Mouse (Mus musculus): ENCODE data around the gene Cdk17.
"Not testable (repeated sequence)": the region's sequence is repeated elsewhere in the genome, so short reads cannot be mapped to it uniquely, and the experiment has no call there.

Gene Cdk17

DNA sequence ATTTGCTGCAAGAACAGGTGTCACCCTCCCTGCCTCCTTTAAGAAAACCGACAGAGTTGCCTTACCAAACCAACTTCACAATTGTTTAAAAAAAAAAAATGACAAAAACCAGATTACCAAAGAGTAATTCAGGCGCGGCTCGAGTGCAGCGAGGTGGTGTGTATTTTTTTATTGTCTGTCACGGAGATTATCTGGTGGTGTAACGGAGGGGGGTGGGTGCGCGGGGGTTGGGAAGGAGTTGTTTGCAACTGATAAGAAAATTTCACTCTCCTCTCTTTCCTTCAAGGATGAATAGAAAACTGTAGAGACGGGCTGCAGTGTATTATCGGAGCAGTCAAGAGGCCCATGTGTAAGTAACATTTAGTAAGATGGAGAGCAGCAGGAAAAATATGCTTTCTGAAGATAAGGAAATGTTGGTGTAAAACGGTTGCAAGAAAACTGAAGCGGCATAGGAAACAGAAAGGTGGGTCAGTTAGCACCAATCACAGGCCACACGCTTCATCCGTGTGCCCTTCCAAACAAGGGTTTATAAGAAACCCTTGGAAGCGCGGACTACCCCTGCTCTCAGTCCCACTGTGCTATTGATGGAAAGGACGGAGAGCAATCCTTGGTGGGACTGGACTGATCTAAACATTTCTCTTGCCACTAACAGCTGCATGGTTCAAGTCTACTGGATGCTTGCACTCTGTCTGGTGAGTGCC lies 17.2 kb upstream of the Cdk17 start:
- DNase-seq (ENCODE audit: low spot score), result no peak

DNA sequence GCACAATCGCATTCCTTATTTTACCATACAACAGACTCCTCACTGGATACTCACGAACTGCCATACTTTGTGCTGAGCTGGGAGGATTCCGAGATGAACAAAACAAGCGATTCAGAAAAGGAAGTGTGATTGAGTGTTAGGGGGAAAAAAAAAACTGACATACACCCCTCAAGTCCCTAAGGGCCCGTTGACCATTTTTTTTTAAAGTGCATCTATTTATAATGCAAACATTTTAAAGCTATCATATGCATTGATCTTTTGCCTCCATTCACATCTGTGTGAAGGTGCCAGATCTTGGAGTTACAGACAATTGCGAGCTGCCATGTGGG lies 16.7 kb upstream of the Cdk17 start:
- DNase-seq (ENCODE audit: low spot score), result no peak

DNA sequence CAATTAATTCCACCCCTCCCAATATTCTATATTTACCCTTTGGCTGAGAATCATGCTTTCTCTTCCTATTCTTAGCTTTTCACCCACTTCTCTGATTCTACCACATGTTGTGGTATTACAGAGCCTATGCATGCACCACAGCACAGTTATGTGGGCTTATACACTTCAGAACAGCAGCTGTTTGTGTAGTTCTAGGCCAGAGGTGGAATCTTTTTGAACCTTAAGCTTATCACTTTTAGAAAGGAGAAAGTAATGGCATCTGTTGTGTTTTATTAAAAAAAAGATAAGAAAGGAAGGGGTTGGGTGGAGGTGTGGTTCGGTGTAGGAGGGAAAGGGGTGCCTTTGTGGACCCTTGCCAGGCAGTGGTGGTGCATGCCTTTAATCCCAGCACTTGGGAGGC lies 16.1 kb upstream of the Cdk17 start:
- no peak for DNase-seq (ENCODE audit: low spot score)

DNA sequence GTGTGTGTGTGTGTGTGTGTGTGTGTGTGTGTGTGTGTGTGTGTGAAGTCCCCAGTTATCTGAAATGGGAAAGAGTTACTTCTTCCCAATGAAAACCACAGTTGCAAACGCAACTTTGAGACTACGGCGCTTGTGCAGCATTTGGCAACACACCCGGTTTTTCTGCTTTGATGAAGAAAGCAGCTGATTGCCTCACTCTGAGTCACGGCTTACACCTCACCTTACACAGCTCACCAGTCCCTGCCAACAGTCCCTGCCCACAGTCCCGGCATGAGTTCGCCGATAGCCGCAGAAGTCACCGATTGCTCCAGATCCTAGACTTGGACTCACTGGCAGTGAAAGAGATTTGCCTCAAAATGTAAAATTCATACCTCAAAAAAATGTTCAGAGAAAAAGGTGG lies 15.6 kb upstream of the Cdk17 start:
- no peak for DNase-seq (ENCODE audit: low spot score)

DNA sequence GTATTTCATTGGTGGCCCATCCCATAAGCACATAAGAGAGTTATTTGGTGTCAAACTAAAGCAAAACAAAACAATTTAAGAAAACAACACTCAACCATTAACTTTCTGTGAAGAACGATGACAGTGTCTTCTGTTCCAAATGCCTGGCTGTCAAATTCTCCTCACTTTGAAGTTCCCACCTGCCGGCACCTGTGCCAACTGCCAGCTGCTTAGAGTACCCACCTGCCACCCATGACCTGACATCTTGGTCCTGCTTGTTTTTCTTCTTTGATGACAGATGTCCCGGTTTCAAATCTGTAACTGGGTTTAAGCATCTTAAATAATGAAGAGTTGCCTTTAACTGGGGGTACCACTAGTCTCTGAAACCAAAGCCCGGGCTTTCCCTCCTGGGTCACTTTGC lies 14.1 kb upstream of the Cdk17 start:
- DNase-seq (ENCODE audit: low spot score), result no peak

DNA sequence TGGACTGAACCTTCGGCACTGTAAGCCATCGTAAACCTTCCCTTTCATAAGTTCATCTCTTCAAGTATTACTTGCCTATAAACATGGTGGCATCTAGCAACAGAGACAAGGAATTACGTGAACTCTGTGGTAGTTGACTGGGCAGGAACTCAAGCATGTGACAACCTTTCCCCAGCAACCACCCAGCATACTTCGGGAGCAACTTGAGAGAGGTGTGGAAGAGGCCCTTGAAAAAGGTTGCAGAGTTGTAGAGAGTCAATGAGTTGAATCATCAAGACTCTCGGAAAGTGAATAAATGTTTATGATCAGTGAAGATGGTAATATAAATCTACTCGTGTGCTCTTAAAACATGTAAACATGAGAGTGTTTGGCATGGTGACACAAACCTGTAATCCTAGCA lies 13.0 kb upstream of the Cdk17 start:
- DNase-seq (ENCODE audit: low spot score), result no peak

DNA sequence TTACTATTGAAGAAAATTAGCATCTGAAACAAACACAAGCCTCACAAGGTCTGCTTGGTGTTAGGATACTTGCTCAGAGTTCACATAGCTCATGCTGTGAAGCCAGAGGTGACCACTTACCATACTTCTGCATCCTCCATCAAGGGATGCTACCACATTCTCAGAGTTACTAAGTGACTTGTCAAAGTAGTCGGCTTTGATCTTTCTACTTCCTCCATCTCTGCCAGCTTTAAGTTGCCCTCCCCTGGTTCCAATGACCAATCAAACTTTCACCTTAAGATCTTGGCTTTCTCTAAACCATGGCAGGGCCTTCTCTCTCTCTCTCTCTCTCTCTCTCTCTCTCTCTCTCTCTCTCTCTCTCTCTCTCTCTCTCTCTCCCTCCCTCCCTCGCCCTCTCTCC lies 11.1 kb upstream of the Cdk17 start:
- no peak for DNase-seq (ENCODE audit: low spot score)

DNA sequence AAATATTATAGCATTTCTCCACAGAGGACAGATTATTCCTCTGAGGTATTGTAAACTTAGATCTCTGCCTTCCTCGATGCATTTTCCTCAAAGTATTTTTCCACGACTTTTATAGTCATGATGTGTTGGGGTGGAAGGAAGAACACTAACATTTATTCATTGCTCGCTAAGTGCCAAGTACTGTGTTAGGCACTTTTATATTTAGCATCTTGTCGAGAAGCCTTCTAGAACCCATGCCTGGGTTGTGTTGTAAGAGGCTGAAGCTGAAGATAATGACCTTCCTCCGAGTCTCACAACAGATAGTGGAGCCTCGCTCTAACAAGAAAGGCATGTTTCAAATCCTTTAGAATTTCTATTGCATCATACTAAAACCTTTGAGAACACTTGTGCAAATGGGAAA lies 8.9 kb upstream of the Cdk17 start:
- no peak for DNase-seq (ENCODE audit: low spot score)

DNA sequence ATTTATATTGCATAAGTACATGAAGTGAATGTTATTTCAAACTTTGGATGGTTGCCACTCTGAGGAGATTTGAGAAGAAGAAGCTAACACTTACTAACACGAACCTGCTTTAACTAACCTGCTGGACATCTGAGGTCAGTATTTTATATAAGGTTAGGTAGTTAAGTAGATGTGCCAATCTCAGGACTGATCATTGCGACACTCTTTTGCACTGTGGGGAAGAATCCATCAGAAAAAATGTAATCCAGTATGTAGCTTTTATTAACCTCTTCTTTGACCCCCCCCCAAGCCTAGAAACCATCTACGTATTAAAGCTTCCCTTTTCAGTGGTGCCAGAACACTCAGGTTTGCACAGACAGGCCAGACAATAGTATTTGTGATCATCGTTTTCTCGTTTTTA lies 8.0 kb upstream of the Cdk17 start:
- no peak for DNase-seq (ENCODE audit: low spot score)

DNA sequence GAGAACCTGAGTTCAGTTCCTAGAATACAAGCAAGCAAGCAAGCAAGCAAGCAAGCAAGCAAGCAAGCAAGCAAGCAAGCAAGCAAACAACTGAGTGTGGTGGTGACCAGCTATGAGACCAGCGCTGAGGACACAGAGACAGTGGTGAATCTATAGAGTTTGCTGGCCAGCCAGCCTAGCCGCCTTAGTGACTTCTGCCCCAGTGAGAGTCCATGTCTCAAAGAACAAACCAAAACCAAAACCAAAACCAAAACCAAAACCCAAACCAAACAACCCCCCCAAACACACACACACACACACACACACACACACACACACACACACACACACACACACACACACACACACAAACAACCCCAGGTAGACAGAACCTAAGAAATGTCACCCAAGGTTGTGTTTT lies 7.3 kb upstream of the Cdk17 start:
- not testable (repeated sequence) for DNase-seq (ENCODE audit: low spot score)

DNA sequence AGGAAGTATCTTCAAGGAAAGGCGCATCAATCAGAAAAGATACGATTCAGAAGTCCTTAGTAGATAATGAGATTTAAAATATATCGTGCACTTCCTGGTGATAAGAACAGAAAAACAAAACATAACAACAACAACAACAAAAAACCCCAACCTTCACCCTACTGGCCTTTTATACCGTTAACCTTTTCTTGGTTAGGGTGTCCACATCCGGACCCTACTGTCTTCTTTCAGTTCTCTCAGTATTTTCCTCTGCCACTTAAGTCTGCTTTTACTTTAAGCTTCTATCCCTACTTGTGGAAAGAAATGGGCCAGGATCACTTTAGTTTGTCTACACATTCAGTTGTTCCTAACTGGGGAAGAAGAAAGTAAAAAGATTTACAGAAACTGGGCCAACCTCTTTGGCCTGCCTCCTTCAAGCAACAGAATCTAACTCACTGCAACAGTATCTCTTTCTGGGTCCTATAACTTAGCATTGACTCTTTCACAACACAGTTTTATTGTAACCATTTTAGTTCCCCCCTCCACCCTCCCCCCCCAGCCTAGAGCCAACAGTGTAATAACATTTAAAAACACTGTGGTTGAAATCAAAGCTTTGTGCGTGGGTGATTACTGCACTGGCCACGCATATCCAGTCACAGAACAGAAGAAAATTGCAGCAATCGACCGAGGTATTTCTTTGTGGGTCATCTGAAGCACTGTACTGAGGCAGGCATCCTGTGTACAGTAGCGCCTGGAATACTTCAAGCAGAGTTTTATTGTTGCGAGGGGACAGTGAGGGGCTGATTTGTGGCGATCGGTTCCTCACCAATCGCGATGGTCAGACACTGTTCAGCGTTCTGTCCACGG lies 801 bp upstream of the Cdk17 start:
- no peak for DNase-seq (ENCODE audit: low spot score)

DNA sequence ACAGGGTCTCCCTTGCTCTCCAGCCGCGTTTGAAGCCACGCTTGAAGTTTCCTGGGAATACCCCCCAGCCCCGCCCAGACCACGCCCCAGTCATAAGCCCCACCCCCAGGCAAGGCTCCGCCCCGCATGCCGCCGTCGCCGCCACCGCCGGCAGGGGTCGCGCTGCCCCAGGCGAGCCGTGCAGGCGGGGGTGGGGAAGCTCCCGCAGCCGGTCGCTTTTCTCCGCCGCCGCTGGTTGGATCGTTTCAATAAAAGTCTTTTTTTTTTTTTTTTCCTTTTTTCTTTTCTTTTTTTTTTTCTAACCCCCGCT lies 223 bp upstream of the Cdk17 start:
- DNase-seq (ENCODE audit: low spot score), result peak; percentile 89

DNA sequence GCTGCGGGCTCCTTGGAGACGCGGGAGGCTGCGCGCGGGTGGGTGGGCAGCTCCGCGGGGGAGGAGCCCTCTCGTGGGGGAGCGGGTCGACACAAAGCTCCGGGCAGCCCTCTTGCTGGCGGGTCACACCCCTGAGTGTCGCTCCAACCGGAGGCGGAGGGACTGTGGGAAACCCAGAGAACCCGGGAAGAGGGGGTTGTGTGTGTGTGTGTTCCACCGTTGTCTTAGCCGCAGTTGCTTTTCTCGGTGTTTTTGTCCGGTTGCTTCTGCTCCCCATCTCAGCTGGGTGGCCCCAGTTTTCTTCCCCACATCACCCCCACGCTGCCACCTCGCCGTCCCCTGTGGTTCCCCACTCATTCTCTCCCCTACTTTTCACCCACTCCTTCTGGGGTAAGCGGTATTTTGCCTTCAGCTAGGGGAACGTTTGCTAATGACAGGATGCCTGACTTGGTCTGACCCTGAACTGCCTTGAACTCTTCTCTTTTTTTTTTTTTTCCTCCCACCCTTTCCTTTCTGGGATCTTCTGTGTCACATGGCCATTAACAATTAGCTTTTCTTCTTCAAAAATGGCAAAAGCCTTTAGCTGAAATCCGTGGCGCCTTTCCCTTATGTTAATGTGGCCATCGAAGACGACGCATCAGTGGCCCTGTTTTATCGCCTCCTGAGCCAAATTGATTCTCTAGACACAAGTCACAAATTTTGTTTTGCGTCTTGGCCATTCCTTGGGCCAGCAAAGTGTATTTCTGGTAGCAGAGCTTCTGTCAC lies 1.0 kb downstream of the Cdk17 start:
- peak; percentile 74 for DNase-seq (ENCODE audit: low spot score)

DNA sequence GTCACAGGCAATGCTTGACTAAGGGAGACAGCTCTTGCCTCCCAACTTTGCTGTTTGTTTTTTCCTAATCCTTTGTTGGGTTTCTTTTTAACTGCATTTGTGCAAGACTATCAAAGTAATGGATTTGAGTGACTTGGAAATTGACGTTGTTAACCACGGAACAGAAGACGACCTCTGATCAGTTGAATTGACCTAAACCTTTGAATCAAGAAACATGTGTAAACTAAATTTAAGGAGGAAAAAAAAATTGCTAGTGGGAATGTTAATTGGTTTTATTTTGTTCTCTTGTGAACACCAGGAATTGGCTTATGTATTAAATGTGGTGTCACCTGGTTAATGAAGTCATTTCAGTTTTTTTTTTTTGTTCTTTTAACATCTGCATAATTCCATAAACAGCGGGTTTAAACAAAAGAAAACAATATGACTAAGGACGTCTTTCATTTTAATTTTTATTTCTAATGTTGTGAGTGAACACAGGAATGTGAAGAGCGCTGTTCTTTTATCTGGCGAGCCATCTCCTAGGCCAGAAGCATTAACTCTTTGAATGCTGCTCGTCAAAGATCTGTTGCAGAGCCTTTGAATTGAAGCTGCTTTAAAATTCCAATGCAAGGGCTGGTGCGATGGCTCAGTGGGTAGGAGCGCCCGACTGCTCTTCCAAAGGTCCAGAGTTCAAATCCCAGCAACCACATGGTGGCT lies 1.7 kb downstream of the Cdk17 start:
- DNase-seq (ENCODE audit: low spot score), result peak; percentile 62

DNA sequence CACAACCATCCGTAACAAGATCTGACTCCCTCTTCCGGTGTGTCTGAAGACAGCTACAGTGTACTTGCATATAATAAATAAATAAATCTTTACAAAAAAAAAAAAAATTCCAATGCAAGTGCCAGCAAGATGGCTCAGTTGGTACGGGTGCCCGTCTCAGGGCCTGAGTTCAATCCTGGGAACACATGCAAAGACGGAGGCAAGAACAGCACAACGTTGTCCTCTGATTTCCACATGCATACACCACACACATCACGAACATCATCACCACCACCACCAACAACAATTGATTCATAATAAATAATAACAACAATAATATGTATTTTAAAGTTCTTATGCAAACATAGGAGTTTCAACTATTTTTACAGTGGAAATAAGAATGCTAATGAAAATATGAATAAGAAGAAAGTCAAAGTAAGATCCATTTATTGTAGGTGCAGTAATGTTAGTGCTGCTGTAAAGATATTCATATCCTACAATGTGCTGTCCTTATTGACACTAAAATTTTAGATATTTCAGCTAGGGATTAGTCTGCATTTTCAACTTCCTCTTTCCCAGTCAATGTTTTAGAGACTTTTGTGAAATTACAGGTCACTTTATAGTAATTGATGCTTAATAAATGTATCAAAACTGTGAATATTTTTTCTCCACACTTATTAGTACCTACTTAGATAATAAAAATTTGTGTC lies 2.4 kb downstream of the Cdk17 start:
- DNase-seq (ENCODE audit: low spot score), result no peak

DNA sequence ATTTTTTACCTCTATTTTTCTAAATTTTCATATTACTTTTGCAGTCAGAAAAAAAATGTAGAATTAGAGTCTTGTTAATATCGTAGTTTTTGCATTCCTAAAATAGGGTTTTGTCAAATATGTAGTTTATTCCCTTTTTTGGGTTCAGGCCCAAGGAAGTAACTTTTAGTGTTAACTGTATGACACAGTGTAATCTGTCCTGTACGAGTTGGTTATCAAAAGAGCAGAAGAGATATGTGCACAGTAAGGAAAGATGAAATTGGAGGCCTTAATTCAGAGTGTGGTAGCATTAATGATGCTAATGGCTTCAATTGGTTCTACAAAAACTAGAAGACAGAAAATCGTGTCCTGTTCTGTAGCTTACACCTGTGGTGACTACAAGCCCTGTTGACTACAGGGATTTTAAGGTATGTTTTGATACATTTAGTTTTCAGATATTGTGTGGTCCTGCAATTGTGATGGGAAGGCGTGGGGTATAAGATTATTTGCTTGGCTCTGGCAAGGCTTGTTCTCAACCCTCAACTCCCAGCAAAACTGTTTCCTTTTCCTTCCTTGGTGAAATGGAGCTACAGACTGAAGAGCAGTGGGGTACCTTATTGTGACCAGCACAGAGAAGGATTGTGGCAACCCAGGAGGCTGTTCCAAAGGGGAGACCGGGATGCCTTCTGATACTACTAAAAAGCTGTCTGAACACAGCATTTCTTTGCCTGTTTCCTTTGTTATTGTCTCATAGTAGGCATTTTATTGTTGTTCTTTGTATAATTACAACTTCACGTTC lies 3.2 kb downstream of the Cdk17 start:
- no peak for DNase-seq (ENCODE audit: low spot score)

DNA sequence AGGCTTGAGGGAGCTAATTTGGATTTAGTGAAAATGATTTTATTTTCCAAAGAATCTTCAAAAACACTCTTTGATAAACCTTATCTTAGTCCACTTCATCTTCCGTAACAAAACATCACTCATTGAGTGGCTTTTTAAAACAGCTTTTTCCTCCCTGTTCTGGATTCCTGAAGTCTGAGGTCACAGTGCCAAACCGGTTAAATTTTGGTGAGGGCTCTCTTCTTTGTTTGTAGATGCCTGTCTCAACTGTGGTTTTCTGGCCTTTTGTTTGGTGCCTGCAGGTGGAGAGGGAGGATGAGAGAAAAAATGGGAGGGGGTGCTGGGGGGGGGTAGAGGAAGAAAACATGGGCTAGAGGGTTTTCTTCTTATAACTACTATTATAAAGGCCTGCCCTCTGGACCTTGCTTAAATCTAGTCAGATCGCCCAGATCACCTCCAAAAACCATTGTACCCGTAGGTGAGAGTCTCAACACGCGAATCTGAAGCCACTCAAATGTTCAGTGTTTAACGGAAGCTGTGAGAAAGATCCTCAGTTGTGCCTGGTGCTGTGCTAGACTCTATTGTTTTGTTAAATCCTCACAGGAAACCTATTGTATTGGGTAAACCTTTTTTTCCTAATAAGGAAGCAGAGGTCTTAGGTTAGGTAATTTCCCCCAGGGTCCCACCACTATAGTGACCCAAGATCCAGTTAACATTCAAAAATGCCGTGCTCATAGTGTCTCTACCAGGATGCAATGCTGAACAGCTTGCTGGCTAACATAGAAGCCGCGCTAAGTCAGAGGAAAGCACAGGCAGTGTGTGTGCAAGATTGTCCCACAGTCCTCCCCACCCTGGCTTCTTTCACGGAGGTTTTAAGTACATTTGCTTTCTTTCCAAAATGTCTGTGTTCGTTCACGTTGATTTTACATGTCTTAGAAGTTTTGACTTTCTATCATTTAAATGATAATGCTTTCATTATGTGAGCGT lies 5.0 kb downstream of the Cdk17 start:
- peak; percentile 58 for DNase-seq (ENCODE audit: low spot score)

DNA sequence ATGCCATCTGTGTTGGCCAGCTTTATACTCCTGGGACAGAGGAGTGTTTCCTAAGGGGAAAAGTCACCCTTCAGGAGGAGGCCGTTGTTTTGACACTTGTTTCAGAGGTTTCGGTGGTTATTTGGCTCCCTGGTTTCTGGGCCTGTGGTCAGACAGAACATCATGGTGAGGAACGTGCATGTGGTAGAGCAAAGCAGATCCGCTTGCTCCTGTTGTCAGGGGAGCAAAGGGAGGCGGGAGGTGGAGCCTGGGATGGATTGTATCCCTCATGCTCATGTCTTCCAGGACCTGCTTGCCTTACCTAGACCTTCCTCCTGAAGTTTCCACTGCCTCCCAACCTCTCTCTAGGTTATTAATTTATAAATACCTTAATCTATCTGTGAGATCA lies 5.7 kb downstream of the Cdk17 start:
- peak; percentile 61 for DNase-seq (ENCODE audit: low spot score)

DNA sequence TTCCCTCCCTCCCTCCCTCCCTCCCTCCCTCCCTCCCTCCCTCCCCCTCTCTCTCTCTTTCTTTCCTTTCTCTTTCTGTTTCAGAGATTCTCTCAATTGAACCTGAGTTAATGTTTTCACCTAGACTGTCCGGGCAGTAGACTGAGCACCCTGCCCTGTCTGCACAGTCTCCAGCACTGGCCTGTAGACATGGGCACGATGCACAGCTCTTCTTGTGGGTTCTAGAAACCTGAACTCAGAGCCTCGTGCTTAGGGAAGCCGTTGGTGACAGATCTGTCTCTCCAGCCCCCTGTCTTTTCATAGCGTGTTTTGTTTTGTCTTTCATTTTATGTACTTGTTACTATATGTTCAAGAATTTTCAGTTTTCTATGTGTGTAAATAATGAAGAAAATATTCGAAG lies 6.6 kb downstream of the Cdk17 start:
- DNase-seq (ENCODE audit: low spot score), result no peak

DNA sequence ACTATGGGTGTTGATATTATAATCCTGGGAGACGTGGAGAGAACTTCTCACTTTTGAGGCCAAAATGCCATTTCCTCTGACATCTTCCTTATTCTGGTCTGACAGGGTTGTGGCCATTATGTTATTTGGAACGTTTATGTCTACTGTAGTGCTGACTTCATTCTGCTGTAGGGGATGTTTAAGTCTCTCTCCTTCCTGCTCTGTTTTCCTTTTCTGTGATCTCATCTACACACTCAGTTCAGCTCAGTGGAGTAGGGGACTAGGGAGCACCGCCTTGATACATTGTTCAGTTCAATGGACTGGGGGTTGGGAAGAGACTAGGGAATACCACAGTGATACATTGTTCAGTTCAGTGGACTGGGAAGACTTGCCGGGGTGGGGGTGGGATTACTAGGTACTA lies 7.4 kb downstream of the Cdk17 start:
- DNase-seq (ENCODE audit: low spot score), result peak; percentile 28
